Mouse (Mus musculus): ENCODE data around the gene Htr3a. TPM values are rescaled to one million over a fixed set of nuclear protein-coding genes. Genes with fewer than 3 reads are reported as not detected.

The Htr3a gene
- polyA plus RNA-seq, 1 experiment from 2014 or later: 4.2 TPM

GRCm38 (mm10) chr9:48895819-48896536 lies 14.9 kb downstream of the Htr3a start:
- Histone ChIP-seq H3K4me1 (ENCODE audit: control insufficient read depth, insufficient read depth, low read length) (peaks cover 14% of the 10 kb centered on the region), H3K9ac (ENCODE audit: low read length) (peak overlapping the region; percentile 46; the same call in 1 of the 2 replicates), H3K4me2 (ENCODE audit: low read length) (peak overlapping the region; percentile 53), H3K4me3 (ENCODE audit: low read depth, low read length) (peak overlapping the region; percentile 16; the same call in 1 of the 2 replicates), H3K27ac (ENCODE audit: low read depth, low read length) (peak overlapping the region; percentile 82), H3K9me3 (replicated peaks; ENCODE audit: control insufficient read depth, low read length) (no peaks in the 10 kb centered on the region), H3K27me3 (replicated peaks; ENCODE audit: control insufficient read depth, insufficient read depth, low read length) (no peaks in the 10 kb centered on the region), H3K36me3 (ENCODE audit: control insufficient read depth, insufficient read depth, low read length) (no peaks in the 10 kb centered on the region)
- WGBS: 1% methylated on average over 18 of the region's 18 CpGs
- peak; percentile 84 for ATAC-seq
- peak; percentile 90 for DNase-seq (ENCODE audit: low spot score)

DNA sequence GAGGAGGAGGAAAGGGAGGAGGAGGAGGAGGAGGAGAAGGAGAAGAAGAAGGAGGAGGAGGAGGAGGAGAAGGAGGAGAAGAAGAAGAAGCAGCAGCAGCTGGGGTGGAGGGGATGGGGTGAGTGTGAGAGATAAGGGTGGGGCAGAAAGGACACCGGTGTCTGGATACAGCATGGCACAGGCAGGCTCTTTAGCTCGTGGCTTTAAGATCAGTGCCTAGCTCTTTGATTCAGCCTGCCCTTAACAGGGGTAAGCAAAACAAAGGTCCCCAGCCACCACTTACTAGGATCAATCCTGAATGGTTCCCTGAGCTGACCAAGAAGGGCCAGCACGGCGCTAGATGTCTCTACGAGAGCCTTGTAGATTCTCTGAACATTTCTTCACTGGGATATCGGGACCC lies 16.1 kb downstream of the Htr3a start:
- WGBS: 40% methylated on average over 6 of the region's 6 CpGs
- DNase-seq (ENCODE audit: low spot score) (no peak), ATAC-seq (no peak)
- Histone ChIP-seq H3K27ac (ENCODE audit: low read depth, low read length) (no peak overlapping the region), H3K9me3 (replicated peaks; ENCODE audit: control insufficient read depth, low read length) (no peaks in the 10 kb centered on the region), H3K36me3 (ENCODE audit: control insufficient read depth, insufficient read depth, low read length) (no peaks in the 10 kb centered on the region), H3K4me1 (ENCODE audit: control insufficient read depth, insufficient read depth, low read length) (peaks cover 14% of the 10 kb centered on the region), H3K4me3 (ENCODE audit: low read depth, low read length) (no peak overlapping the region), H3K9ac (ENCODE audit: low read length) (no peak overlapping the region), H3K4me2 (ENCODE audit: low read length) (no peak overlapping the region), H3K27me3 (replicated peaks; ENCODE audit: control insufficient read depth, insufficient read depth, low read length) (no peaks in the 10 kb centered on the region)

DNA sequence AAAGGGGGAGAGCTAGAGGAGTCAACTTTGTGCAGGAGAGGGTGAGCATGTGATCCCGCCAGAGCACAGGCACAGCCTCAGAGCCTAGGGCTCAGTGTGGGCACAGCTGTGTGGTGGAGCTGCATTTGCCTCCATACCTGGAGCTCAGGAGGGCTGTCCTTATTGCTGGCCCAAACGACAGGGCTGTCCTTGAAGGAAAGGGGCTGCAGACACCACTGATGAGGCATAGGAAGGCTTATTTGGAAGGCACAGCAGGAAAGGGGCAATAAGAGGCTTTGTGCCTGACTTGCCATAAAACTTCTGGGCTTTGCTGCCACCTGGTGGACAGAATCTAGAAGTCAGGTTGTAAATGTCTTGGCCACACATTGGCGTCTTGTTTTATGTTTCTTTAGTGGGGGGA lies 16.9 kb downstream of the Htr3a start:
- Histone ChIP-seq H3K27ac (ENCODE audit: low read depth, low read length) (no peak overlapping the region), H3K9ac (ENCODE audit: low read length) (no peak overlapping the region), H3K4me2 (ENCODE audit: low read length) (no peak overlapping the region), H3K9me3 (replicated peaks; ENCODE audit: control insufficient read depth, low read length) (no peaks in the 10 kb centered on the region), H3K27me3 (replicated peaks; ENCODE audit: control insufficient read depth, insufficient read depth, low read length) (no peaks in the 10 kb centered on the region), H3K36me3 (ENCODE audit: control insufficient read depth, insufficient read depth, low read length) (no peaks in the 10 kb centered on the region), H3K4me3 (ENCODE audit: low read depth, low read length) (no peak overlapping the region), H3K4me1 (ENCODE audit: control insufficient read depth, insufficient read depth, low read length) (peaks cover 14% of the 10 kb centered on the region)
- ATAC-seq (peak; percentile 37; the same call in 1 of the 2 replicates), DNase-seq (ENCODE audit: low spot score) (peak; percentile 92)
- 25% methylated on average over 3 of the region's 3 CpGs for WGBS

GRCm38 (mm10) chr9:48889093-48889492 lies 21.8 kb downstream of the Htr3a start:
- H3K4me1 ChIP-seq (ENCODE audit: control insufficient read depth, insufficient read depth, low read length): no peaks in the 10 kb centered on the region
- no peak for ATAC-seq
- H3K9me3 ChIP-seq (replicated peaks; ENCODE audit: control insufficient read depth, low read length): no peaks in the 10 kb centered on the region
- WGBS: 73% methylated on average over 7 of the region's 7 CpGs
- no peak for DNase-seq (ENCODE audit: low spot score)
- no peak overlapping the region for H3K4me3 ChIP-seq (ENCODE audit: low read depth, low read length)
- H3K27ac ChIP-seq (ENCODE audit: low read depth, low read length): no peak overlapping the region
- no peaks in the 10 kb centered on the region for H3K36me3 ChIP-seq (ENCODE audit: control insufficient read depth, insufficient read depth, low read length)
- H3K4me2 ChIP-seq (ENCODE audit: low read length): no peak overlapping the region
- no peak overlapping the region for H3K9ac ChIP-seq (ENCODE audit: low read length)
- no peaks in the 10 kb centered on the region for H3K27me3 ChIP-seq (replicated peaks; ENCODE audit: control insufficient read depth, insufficient read depth, low read length)

- 93% methylated on average over 8 of the region's 8 CpGs for WGBS
- DNase-seq (ENCODE audit: low spot score) (no peak), ATAC-seq (no peak)
- Histone ChIP-seq H3K27ac (ENCODE audit: low read depth, low read length) (no peak overlapping the region), H3K4me1 (ENCODE audit: control insufficient read depth, insufficient read depth, low read length) (no peaks in the 10 kb centered on the region), H3K27me3 (replicated peaks; ENCODE audit: control insufficient read depth, insufficient read depth, low read length) (no peaks in the 10 kb centered on the region), H3K9ac (ENCODE audit: low read length) (no peak overlapping the region), H3K4me2 (ENCODE audit: low read length) (no peak overlapping the region), H3K36me3 (ENCODE audit: control insufficient read depth, insufficient read depth, low read length) (no peaks in the 10 kb centered on the region), H3K4me3 (ENCODE audit: low read depth, low read length) (no peak overlapping the region), H3K9me3 (replicated peaks; ENCODE audit: control insufficient read depth, low read length) (no peaks in the 10 kb centered on the region)
Measured at GRCm38 (mm10) chr9:48872896-48873295, 38.0 kb downstream of the Htr3a start.

- no peak overlapping the region for H3K27ac ChIP-seq (ENCODE audit: low read depth, low read length)
- ATAC-seq (no peak), DNase-seq (ENCODE audit: low spot score) (peak; percentile 59)
- H3K4me1 ChIP-seq (ENCODE audit: control insufficient read depth, insufficient read depth, low read length): peaks cover 11% of the 10 kb centered on the region
- H3K4me3 ChIP-seq (ENCODE audit: low read depth, low read length): no peak overlapping the region
- peak overlapping the region; percentile 5; the same call in 1 of the 2 replicates for H3K4me2 ChIP-seq (ENCODE audit: low read length)
- no peaks in the 10 kb centered on the region for H3K36me3 ChIP-seq (ENCODE audit: control insufficient read depth, insufficient read depth, low read length)
- H3K27me3 ChIP-seq (replicated peaks; ENCODE audit: control insufficient read depth, insufficient read depth, low read length): no peaks in the 10 kb centered on the region
- H3K9ac ChIP-seq (ENCODE audit: low read length): no peak overlapping the region
- no peaks in the 10 kb centered on the region for H3K9me3 ChIP-seq (replicated peaks; ENCODE audit: control insufficient read depth, low read length)
- 17% methylated on average over 12 of the region's 12 CpGs for WGBS
Measured at GRCm38 (mm10) chr9:48866523-48867121, 44.3 kb downstream of the Htr3a start.

DNA sequence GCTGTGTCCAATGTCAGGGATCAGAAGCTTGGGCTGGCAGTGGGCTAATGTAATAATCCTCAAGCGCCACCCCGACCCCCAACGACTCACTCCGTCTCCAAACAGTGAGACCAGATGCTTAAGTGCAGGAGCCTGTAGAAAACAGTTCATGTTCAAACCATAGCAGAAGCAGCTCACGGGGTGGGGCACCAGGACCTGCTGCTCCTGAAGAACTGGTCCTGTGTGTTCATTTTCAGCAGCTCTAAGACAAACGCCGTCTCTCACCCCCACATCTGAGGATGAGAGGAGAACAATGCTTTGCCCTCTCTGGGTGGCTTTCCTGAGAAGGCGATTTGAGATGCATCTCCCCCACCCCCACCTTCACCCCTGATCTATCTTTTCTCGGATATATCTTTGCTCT lies 45.7 kb downstream of the Htr3a start:
- H3K27me3 ChIP-seq (replicated peaks; ENCODE audit: control insufficient read depth, insufficient read depth, low read length): no peaks in the 10 kb centered on the region
- DNase-seq (ENCODE audit: low spot score): no peak
- H3K36me3 ChIP-seq (ENCODE audit: control insufficient read depth, insufficient read depth, low read length): no peaks in the 10 kb centered on the region
- H3K4me3 ChIP-seq (ENCODE audit: low read depth, low read length): no peak overlapping the region
- 52% methylated on average over 9 of the region's 9 CpGs for WGBS
- H3K9ac ChIP-seq (ENCODE audit: low read length): no peak overlapping the region
- no peaks in the 10 kb centered on the region for H3K9me3 ChIP-seq (replicated peaks; ENCODE audit: control insufficient read depth, low read length)
- H3K27ac ChIP-seq (ENCODE audit: low read depth, low read length): no peak overlapping the region
- H3K4me1 ChIP-seq (ENCODE audit: control insufficient read depth, insufficient read depth, low read length): peaks cover 11% of the 10 kb centered on the region
- no peak for ATAC-seq
- H3K4me2 ChIP-seq (ENCODE audit: low read length): no peak overlapping the region

DNA sequence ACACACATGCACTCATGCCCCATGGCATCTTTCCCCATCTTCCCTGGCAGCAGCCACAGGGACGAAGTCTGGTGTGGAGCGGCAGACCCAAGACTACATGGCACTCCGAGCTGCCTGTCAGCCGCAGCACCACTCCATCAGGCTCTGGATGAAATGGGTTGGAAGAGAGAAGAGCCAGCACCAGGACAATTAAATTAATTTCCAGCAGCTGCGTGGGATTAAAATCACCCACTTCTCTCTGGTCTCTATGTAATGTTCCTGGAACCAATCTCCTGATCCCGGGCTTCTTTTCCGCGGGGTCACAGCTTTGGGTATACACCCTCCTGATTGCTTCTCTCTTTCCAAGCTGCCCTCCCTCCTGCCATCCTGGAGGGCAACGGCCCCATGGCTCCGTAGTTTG lies 49.4 kb downstream of the Htr3a start:
- no peaks in the 10 kb centered on the region for H3K36me3 ChIP-seq (ENCODE audit: control insufficient read depth, insufficient read depth, low read length)
- no peak overlapping the region for H3K27ac ChIP-seq (ENCODE audit: low read depth, low read length)
- no peak for ATAC-seq
- H3K9me3 ChIP-seq (replicated peaks; ENCODE audit: control insufficient read depth, low read length): no peaks in the 10 kb centered on the region
- WGBS: 82% methylated on average over 10 of the region's 10 CpGs
- no peak overlapping the region for H3K4me2 ChIP-seq (ENCODE audit: low read length)
- DNase-seq (ENCODE audit: low spot score): no peak
- H3K4me1 ChIP-seq (ENCODE audit: control insufficient read depth, insufficient read depth, low read length): peaks cover 2% of the 10 kb centered on the region; the same call in 1 of the 2 replicates
- no peak overlapping the region for H3K9ac ChIP-seq (ENCODE audit: low read length)
- H3K4me3 ChIP-seq (ENCODE audit: low read depth, low read length): no peak overlapping the region
- no peaks in the 10 kb centered on the region for H3K27me3 ChIP-seq (replicated peaks; ENCODE audit: control insufficient read depth, insufficient read depth, low read length)

DNA sequence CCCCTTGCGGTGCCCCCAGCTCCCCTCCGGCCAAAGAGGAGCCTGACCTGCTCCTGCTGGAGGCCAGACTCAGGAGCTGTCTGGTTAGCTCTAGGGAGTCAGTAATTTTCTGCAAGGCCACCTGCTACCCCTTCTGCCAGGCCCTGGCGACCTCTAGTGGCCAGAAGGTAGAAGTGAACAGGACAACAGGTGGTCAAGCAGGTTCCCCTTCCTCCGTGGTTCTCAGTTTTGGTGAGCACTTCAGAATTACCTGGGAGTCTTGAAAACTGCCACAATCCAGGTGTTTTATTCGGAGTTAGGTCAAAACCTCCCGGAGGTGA lies 50.4 kb downstream of the Htr3a start:
- no peaks in the 10 kb centered on the region for H3K27me3 ChIP-seq (replicated peaks; ENCODE audit: control insufficient read depth, insufficient read depth, low read length)
- no peak overlapping the region for H3K27ac ChIP-seq (ENCODE audit: low read depth, low read length)
- DNase-seq (ENCODE audit: low spot score) (peak; percentile 77), ATAC-seq (no peak)
- H3K4me1 ChIP-seq (ENCODE audit: control insufficient read depth, insufficient read depth, low read length): no peaks in the 10 kb centered on the region
- no peaks in the 10 kb centered on the region for H3K36me3 ChIP-seq (ENCODE audit: control insufficient read depth, insufficient read depth, low read length)
- no peak overlapping the region for H3K9ac ChIP-seq (ENCODE audit: low read length)
- no peak overlapping the region for H3K4me3 ChIP-seq (ENCODE audit: low read depth, low read length)
- 2% methylated on average over 6 of the region's 6 CpGs for WGBS
- H3K4me2 ChIP-seq (ENCODE audit: low read length): no peak overlapping the region
- H3K9me3 ChIP-seq (replicated peaks; ENCODE audit: control insufficient read depth, low read length): no peaks in the 10 kb centered on the region
